Mouse (Mus musculus) hindbrain, embryonic 14.5 days (tissue): ENCODE results near the gene Cdh3. TPM values are rescaled to one million over a fixed set of nuclear protein-coding genes. Genes with fewer than 3 reads are reported as not detected.
A peak's percentile ranks its signal among the peaks of the same experiment; 100 is the strongest.

Source experiments
- ATAC-seq: fragments of 200-750 bp; cut with Nextera tagmentation; 2 replicates; pipeline ENCODE4 v1.8.0; 2017; ENCODE audit warnings: moderate number of reproducible peaks, mild to moderate bottlenecking, moderate TSS enrichment, moderate library complexity; ENCODE audit not compliant: low FRiP score
- DNase-seq: peaks from one replicate; pipeline ENCODE4 v3.0.0-alpha.2; 2015; ENCODE audit warnings: low spot score
- H3K27ac ChIP-seq: fragments of 300-500 bp; sonication (generic); 2 replicates; pipeline ENCODE4 v1.5.1; 2014; ENCODE audit warnings: mild to moderate bottlenecking, moderate library complexity
- H3K27me3 ChIP-seq: fragments of 300-500 bp; sonication (generic); 2 replicates; pipeline ENCODE4 v1.6.1; 2014; ENCODE audit warnings: mild to moderate bottlenecking, low read length, mixed read lengths; ENCODE audit not compliant: control insufficient read depth, insufficient read depth
- H3K36me3 ChIP-seq: fragments of 300-500 bp; sonication (generic); replicated peaks from 2 replicates; pipeline ENCODE4 v1.6.1; 2014; ENCODE audit not compliant: control insufficient read depth, insufficient read depth
- H3K4me1 ChIP-seq: fragments of 300-500 bp; sonication (generic); replicated peaks from 2 replicates; pipeline ENCODE4 v1.6.1; 2014; ENCODE audit warnings: antibody characterized with exemption, low read length, mixed read lengths; ENCODE audit not compliant: control insufficient read depth, insufficient read depth
- H3K4me2 ChIP-seq: fragments of 300-500 bp; sonication (generic); replicated peaks from 2 replicates; pipeline ENCODE4 v1.6.1; 2014; ENCODE audit warnings: mild to moderate bottlenecking, moderate library complexity
- H3K4me3 ChIP-seq: fragments of 300-500 bp; sonication (generic); replicated peaks from 2 replicates; pipeline ENCODE4 v1.5.1; 2014; ENCODE audit warnings: mild to moderate bottlenecking, low read length
- H3K9ac ChIP-seq: fragments of 300-500 bp; sonication (generic); 2 replicates; pipeline ENCODE4 v1.6.1; 2014
- H3K9me3 ChIP-seq: fragments of 300-500 bp; sonication (generic); 2 replicates; pipeline ENCODE4 v1.6.1; 2016; ENCODE audit warnings: low read length; ENCODE audit not compliant: control insufficient read depth
- WGBS: fragments of 180-500 bp; shearing (Covaris S2); extraction: QIAGEN DNeasy Blood & Tissue Kit; methylation state at CpG from one replicate; pipeline ENCODE4 v1.1.7; 2014; 5-methylcytosine and 5-hydroxymethylcytosine counted together
- polyA plus RNA-seq: library from polyadenylated mRNA; unstranded; fragments of >200 nt; fragmentation: Nextera tagmentation; extraction: Ambion mirVana; gene quantifications from 2 replicates; pipeline ENCODE4 v1.2.1, GENCODE M21; 2014

The Cdh3 gene
- polyA plus RNA-seq, 1 experiment from 2014 or later = 4.1 TPM

DNA sequence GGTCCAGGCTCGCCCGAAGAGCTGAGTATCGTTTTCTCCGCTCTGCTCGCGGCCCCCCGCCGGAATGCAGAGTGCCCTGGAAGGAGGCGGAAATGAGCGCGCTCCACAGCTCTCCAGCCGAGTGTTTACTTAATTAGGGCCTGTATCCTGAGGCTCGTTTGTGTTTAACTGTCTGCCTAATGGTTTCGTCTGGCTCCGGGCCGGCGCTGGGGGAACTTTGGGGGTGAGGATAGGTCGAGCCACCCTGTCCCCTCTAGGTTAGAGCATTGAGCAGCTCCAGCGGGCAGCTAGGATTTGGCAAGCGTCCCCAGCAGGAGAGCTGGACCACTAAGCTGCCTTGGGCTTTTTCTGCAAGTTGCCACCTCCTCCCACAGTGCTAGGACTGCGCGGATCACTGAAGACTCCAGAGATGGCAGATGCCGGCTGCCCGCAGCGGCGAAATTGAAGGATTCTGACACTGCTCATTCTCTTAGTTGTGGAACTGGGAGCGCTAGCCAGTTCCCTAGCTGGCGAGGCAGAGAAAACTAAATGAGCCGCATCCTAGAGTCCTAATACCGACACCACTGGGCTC is 2.8 kb upstream of the Cdh3 start:
- Histone ChIP-seq H3K27ac (peak overlapping the region; percentile 44), H3K4me3 (peak overlapping the region; percentile 21), H3K4me1 (peaks cover 27% of the 10 kb centered on the region), H3K36me3 (no peaks in the 10 kb centered on the region), H3K9me3 (no peaks in the 10 kb centered on the region), H3K27me3 (peaks cover 67% of the 10 kb centered on the region), H3K4me2 (peak overlapping the region; percentile 54), H3K9ac (peak overlapping the region; percentile 47)
- ATAC-seq (peak; percentile 75), DNase-seq (peak; percentile 65)
- 0% methylated on average over 30 of the region's 30 CpGs for WGBS

DNA sequence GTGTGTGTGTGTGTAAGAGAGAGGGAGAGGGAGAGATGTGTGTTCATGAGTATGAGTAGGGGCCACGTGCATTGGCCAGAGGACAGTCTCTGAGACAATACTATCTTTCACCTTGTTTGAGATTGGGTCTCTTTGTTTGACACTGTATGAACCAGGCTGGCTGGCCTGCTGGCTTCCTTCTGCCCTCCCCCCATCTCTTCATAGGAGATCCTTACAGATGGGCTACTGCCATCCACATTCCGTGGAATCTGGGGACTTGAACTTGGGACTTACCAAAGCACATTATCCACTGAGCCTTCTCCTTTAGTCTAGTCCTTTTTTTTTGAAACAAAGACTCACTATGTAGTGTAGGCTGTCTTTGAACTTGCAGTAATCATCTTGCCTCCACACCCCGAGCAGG is 2.2 kb upstream of the Cdh3 start:
- ATAC-seq (peak; percentile 25; the same call in 1 of the 2 replicates), DNase-seq (no peak)
- no peak overlapping the region for H3K4me3 ChIP-seq
- H3K9me3 ChIP-seq = no peaks in the 10 kb centered on the region
- H3K4me1 ChIP-seq = peaks cover 27% of the 10 kb centered on the region
- 19% methylated on average over 3 of the region's 3 CpGs for WGBS
- H3K9ac ChIP-seq = no peak overlapping the region
- peaks cover 73% of the 10 kb centered on the region for H3K27me3 ChIP-seq
- H3K36me3 ChIP-seq = no peaks in the 10 kb centered on the region
- peak overlapping the region; percentile 44; the same call in 1 of the 2 replicates for H3K27ac ChIP-seq
- peak overlapping the region; percentile 54 for H3K4me2 ChIP-seq

DNA sequence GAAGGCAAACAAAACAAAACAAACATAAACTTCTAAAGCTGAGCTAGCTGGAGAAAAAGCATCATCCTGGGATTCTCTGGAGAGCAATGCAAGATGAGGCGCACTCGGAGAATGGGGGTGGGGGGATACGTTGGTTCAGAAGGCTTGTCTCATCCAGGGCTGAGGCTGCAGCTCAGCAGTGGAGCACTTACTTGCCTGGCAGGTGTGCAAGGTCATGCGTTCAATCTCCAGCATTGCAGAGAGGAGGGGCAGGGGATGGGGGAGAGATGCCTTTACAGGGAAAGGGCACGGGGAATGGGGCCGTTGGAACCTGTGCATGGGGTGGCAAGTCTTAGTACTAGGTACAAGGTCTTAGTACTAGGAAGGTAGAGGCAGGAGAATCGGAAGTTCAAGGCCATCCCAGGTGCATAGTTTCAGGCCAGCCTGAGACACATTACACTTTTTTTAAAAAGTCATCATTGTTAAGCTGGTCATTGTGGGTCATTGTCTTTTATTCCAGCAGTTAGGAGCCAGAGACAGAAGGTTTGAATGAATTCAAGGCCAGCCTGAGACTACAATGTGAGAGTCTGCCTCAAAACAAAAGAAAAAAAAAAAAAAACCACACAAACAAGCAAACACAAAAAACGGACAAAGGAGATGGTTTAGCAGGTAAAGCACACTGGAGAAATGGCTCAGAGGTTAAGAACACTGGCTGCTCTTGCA is 1.5 kb upstream of the Cdh3 start:
- Histone ChIP-seq H3K9ac (no peak overlapping the region), H3K4me1 (peaks cover 27% of the 10 kb centered on the region), H3K27me3 (peaks cover 77% of the 10 kb centered on the region), H3K36me3 (no peaks in the 10 kb centered on the region), H3K9me3 (no peaks in the 10 kb centered on the region), H3K4me2 (no peak overlapping the region), H3K27ac (no peak overlapping the region), H3K4me3 (no peak overlapping the region)
- no peak for DNase-seq
- 53% methylated on average over 8 of the region's 8 CpGs for WGBS
- ATAC-seq = no peak

DNA sequence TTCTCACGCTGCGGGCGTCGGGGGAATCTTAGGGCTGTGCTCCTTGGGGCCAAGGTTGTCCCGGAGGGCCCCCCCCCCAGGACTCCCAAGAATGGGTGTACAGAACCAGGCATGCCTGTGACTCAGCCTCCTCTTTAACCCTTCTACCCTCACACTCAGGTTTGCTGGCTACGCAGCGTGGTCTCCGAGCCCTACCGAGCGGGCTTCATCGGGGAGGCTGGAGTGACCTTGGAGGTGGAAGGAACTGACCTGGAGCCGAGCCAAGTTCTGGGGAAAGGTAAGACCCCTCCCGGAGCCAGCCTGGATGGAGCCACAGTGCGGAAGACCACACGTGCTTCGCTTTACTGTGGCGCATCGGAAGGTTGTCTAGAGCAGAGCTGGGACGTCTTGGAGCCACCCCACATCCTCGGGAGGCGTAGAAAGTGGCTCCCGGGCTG is 392 bp downstream of the Cdh3 start:
- ATAC-seq = no peak
- peaks cover 67% of the 10 kb centered on the region for H3K27me3 ChIP-seq

DNA sequence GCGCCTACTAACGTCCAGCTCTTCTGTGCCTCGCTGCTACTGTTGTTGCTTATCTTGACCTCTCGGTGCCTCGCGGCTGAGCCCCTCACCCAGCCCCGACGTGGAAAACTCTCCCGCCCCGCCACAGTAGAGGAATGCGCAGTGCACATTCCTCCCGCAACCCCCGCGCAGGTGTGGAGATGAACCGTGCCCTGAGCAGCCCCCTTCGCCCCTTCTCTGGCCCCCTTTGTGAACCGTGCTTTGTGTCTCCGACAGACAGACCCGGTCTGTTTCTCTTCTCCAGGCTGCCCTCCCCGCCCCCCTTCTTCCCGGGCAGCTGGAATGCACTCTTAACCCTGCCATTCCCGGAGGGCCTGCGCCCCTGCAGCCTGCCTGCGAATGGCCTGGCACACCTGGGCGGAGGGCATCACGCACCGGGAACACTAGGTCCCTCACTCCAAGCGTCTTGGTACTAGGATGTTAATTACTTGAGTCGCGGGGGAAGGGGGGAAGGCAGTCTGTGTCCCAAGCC is 895 bp downstream of the Cdh3 start:
- Histone ChIP-seq H3K9me3 (no peaks in the 10 kb centered on the region), H3K4me3 (peak overlapping the region; percentile 34), H3K36me3 (no peaks in the 10 kb centered on the region), H3K27me3 (peaks cover 62% of the 10 kb centered on the region), H3K9ac (peak overlapping the region; percentile 34), H3K4me2 (peak overlapping the region; percentile 59), H3K27ac (no peak overlapping the region), H3K4me1 (peaks cover 27% of the 10 kb centered on the region)
- DNase-seq = no peak
- under 1% methylated on average over 30 of the region's 30 CpGs for WGBS
- ATAC-seq = no peak

More for the DNA sequence above, 392 bp downstream of the Cdh3 start:
- no peak for DNase-seq
- Histone ChIP-seq H3K9me3 (no peaks in the 10 kb centered on the region), H3K27ac (no peak overlapping the region), H3K9ac (peak overlapping the region; percentile 34), H3K36me3 (no peaks in the 10 kb centered on the region), H3K4me2 (peak overlapping the region; percentile 59), H3K4me3 (peak overlapping the region; percentile 34), H3K4me1 (peaks cover 27% of the 10 kb centered on the region)
- 3% methylated on average over 22 of the region's 22 CpGs for WGBS

DNA sequence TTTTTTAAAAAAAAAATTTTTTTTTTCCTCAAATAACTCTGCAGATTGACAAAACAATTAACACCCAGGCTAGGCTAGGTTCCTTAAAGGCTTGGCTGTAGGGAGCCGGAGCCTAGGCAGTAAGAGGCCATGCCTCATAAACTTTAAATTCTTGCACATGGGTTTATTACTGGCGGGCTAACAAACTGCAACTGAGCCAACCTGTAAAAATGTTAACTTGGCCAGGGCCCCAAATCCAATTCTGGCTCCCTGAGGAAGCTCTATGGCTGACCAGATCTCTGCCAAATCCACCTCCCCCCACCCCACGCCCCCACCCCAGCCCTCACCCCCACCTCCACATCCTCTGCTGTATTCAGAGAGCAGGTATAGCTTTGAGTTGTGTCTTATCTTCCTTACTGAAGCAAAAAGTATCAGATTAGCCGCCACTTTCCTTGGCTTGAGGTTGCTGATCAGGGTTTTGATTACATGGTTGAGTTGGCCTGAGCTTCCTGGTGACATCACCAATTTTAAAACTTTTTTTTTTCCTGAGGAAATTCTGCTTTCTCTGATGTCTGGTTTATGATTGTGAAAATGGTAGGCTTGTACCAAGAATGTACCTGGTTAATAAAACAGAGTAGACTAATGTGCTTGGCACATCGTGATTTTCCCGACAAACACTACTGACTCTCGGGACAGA is 1.9 kb downstream of the Cdh3 start:
- H3K4me2 ChIP-seq = peak overlapping the region; percentile 59; the same call in 1 of the 2 replicates
- peaks cover 55% of the 10 kb centered on the region for H3K27me3 ChIP-seq
- 69% methylated on average over 7 of the region's 7 CpGs for WGBS
- H3K27ac ChIP-seq = no peak overlapping the region
- H3K4me1 ChIP-seq = peaks cover 27% of the 10 kb centered on the region
- H3K36me3 ChIP-seq = no peaks in the 10 kb centered on the region
- DNase-seq (no peak), ATAC-seq (no peak)
- H3K4me3 ChIP-seq = no peak overlapping the region
- no peaks in the 10 kb centered on the region for H3K9me3 ChIP-seq
- no peak overlapping the region for H3K9ac ChIP-seq

DNA sequence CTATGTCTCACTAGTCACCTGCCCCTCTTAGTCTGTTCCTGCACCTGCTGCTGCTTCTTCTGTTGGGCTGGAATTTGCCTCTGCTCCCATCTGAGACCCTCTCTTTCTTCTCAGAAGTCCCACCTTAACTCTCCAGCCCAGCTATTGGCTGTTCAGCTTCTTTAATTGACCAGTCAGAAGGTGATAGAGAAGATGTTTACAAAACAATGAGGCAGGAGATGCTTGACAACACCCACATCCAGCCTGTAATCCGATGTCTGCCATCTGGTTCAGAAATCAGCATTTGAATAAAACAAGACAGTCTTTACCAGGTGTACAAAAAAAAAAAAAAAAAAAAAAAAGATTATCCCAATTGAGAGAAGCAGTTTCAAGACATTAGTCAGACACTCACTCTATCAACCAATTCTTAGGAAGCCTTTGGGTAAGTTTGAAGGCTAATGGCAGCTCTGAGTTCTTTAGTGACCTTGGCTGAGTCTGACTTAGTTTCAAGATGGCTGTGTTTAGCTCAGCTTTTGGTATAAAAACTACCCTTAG is 5.3 kb downstream of the Cdh3 start:
- Histone ChIP-seq H3K27me3 (peaks cover 28% of the 10 kb centered on the region), H3K4me3 (no peak overlapping the region), H3K4me2 (no peak overlapping the region), H3K9me3 (no peaks in the 10 kb centered on the region), H3K9ac (no peak overlapping the region), H3K36me3 (no peaks in the 10 kb centered on the region), H3K27ac (no peak overlapping the region), H3K4me1 (peaks cover 10% of the 10 kb centered on the region)
- ATAC-seq (no peak), DNase-seq (no peak)
- 22% methylated on average over 1 of the region's 1 CpGs for WGBS

DNA sequence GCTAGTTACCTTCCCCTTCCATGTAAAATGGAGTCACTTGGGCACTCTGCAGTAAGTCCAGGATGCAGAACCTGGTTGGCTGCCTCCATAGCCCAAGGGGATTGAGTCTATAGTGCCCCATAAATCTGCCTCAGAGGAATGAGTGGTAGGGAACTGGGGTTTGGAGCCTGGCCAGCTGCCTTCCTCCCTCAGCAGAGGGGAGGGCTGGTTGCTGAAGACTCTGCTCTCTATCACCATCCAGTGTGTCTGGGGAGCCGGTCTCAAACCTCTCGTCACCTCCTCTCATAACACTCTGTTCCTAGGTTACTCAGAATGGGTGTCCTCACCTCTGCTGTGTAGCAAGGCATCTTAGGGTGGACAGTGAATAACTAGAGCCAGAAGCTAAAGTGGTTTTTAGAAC is 5.9 kb downstream of the Cdh3 start:
- Histone ChIP-seq H3K27me3 (peaks cover 22% of the 10 kb centered on the region), H3K36me3 (no peaks in the 10 kb centered on the region), H3K9me3 (no peaks in the 10 kb centered on the region), H3K9ac (no peak overlapping the region), H3K27ac (no peak overlapping the region), H3K4me3 (no peak overlapping the region), H3K4me1 (peaks cover 5% of the 10 kb centered on the region; the same call in 1 of the 2 replicates), H3K4me2 (no peak overlapping the region)
- ATAC-seq = no peak
- WGBS = 76% methylated on average over 2 of the region's 2 CpGs
- DNase-seq = no peak

DNA sequence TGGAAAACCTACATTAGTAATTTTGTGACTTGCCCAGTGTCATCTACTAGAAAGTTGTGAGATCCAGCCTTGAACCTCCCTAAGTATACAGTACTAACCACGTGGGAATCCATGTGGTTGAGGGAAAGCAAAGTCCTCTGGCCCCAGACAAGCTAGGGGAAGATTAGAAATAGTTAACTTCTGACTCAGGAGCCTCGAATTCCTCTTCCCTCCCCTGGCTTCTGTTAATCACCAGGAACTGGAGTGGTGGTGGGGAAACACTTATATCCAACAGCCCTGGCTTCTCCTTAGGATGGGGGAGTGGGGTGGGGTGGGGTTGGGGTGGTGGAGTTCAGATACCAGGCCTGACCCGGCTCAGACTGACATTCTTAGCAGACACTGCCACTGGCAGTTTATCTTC is 8.1 kb downstream of the Cdh3 start:
- Histone ChIP-seq H3K27ac (no peak overlapping the region), H3K4me3 (no peak overlapping the region), H3K27me3 (peaks cover under 1% of the 10 kb centered on the region), H3K36me3 (no peaks in the 10 kb centered on the region), H3K9ac (no peak overlapping the region), H3K9me3 (no peaks in the 10 kb centered on the region), H3K4me1 (no peaks in the 10 kb centered on the region), H3K4me2 (no peak overlapping the region)
- DNase-seq (no peak), ATAC-seq (no peak)
- 55% methylated on average over 3 of the region's 3 CpGs for WGBS
